Mouse (Mus musculus) left cerebral cortex, postnatal 14 days (tissue): ENCODE data around the gene Scgb2b15. TPM values are rescaled to one million over a fixed set of nuclear protein-coding genes. Genes with fewer than 3 reads are reported as not detected.
"Not testable (repeated sequence)": the region's sequence is repeated elsewhere in the genome, so short reads cannot be mapped to it uniquely, and the experiment has no call there.

Source experiments
- DNase-seq, 2 experiments: peaks; one replicate each; pipeline ENCODE4 v3.0.0; 2021 to 2022; ENCODE audit warnings: low spot score in 2 of 2, mixed read lengths in 1 of 2
- intact Hi-C: fragments of 180-260 bp; cut with DNase I; formaldehyde crosslinking; loops from one replicate; pipeline ENCODE4 v1.15.1; 2025
- long read RNA-seq, 2 experiments: library from polyadenylated mRNA; stranded (forward); transcript quantifications; one replicate each; pipeline ENCODE4 v2.0.0; 2021
- total RNA-seq, 2 experiments: library from RNA; stranded (reverse); gene quantifications; 2 replicates each; pipeline ENCODE4 v1.2.3; 2021

The Scgb2b15 gene
- not detected for total RNA-seq
- long read RNA-seq, experiment 1: 0 reads
- long read RNA-seq, experiment 2: 0 reads

DNA sequence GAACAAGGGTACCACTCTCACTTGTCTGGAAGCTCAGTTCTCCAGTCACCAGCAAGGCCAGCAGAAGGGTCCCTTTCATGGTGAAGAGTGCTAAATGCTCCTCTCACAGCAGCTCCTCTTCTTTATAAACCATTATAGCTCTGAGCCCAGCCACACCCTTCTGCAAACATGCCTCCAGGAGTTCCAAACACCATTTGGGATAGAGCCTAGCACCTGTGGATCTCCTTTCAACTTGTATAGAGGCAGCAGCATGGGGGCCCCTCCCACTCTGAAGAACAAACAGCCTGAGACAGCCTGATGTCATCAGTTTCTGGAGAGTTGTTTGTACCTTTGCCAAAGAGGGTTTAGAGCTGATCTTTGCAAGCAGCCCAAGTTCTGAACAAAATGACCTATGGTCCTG is at the start of gene Scgb2b15:
Gene Scgb2b15 (minus strand): TSS at position 101 of the 400 bp plus-strand sequence.
- DNase-seq, intact Hi-C loops: not testable (repeated sequence)

DNA sequence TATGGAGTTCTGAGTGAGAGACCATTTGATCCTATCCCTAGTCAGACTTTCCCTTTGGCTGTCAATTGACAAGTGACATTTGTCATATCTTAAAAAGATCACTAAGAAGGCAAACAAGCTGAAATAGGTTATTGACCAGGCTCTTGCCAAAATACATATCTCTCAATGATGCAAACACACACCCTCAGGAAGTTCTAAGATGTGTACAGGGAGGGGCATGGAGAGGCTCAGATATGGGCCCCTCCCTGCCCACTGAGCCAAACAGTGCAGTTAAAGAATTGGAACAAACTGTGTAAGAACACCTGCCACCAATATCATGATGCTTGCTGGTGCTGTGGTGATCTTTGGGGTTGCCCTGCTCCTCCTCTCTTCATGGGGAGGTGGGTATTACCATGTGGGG is 6.8 kb upstream of the Scgb2b15 start, which contains the start of gene Scgb1b15:
Gene Scgb1b15 (plus strand): TSS at position 301 of the 400 bp plus-strand sequence.
- DNase-seq, intact Hi-C loops: not testable (repeated sequence)

Other genes starting within 250 kb of the Scgb2b15 start
- gene Scgb1b15, start 6.9 kb upstream of the Scgb2b15 start, total RNA-seq: not detected
- not detected for gene Scgb2b17, start 226.9 kb upstream of the Scgb2b15 start, total RNA-seq
- not detected for gene Scgb1b17, start 233.8 kb upstream of the Scgb2b15 start, total RNA-seq